Mouse (Mus musculus): ENCODE measurements around the gene Dtnbp1. TPM values are rescaled to one million over a fixed set of nuclear protein-coding genes. Genes with fewer than 3 reads are reported as not detected.

Gene Dtnbp1
- polyA plus RNA-seq, 1 experiment, result 97.8 TPM

- Histone ChIP-seq H3K36me3 (ENCODE audit: control insufficient read depth, insufficient read depth) (peaks cover 11% of the 10 kb centered on the region), H3K4me3 (ENCODE audit: insufficient read depth, poor library complexity, severe bottlenecking) (no peak overlapping the region), H3K79me3 (ENCODE audit: low read depth) (no peaks in the 10 kb centered on the region), H3ac (ENCODE audit: control insufficient read depth, insufficient read length, low read depth) (no peak overlapping the region), H3K27me3 (ENCODE audit: control insufficient read depth, insufficient read depth, insufficient read length) (no peaks in the 10 kb centered on the region), H3K79me2 (ENCODE audit: control insufficient read depth, insufficient read depth) (no peaks in the 10 kb centered on the region)
- TF ChIP-seq MAX (IDR thresholded peaks at IDR 0.05), result no peak
- no peak for TF ChIP-seq FOSL1 (IDR thresholded peaks at IDR 0.05; ENCODE audit: insufficient read depth, low read length, poor library complexity, severe bottlenecking)
- peak; percentile 43 for TF ChIP-seq MYOD1 (IDR thresholded peaks at IDR 0.05; ENCODE audit: control insufficient read depth, insufficient read length, low read depth)
These were observed 99.6 kb downstream of the Dtnbp1 start for GRCm38 (mm10) chr13:44902299-44902698.

DNA sequence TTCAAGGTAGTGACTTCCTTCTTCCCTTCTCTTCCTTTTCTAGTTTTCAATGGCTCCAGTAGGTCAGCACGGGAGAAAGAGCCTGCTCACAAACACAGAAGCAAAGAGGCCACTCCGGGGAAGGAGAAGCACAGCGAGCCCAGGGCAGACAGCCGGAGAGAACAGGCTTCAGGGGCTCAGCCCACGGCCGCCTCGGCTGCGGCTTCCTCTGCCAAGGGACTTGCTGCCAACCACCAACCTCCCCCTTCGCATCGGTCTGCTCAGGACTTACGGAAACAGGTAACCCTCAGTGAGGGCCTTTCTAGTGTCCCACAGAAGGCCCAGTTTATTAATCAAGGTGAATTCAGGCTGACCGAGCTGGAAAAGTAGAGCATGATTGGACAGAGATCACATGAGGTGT is 105.7 kb downstream of the Dtnbp1 start:
- Histone ChIP-seq H3K79me3 (ENCODE audit: low read depth) (no peaks in the 10 kb centered on the region), H3K79me2 (ENCODE audit: control insufficient read depth, insufficient read depth) (no peaks in the 10 kb centered on the region), H3K4me3 (ENCODE audit: insufficient read depth, poor library complexity, severe bottlenecking) (no peak overlapping the region), H3ac (ENCODE audit: control insufficient read depth, insufficient read length, low read depth) (no peak overlapping the region), H3K36me3 (ENCODE audit: control insufficient read depth, insufficient read depth) (peaks cover 16% of the 10 kb centered on the region), H3K27me3 (ENCODE audit: control insufficient read depth, insufficient read depth, insufficient read length) (no peaks in the 10 kb centered on the region)
- TF ChIP-seq MAX (IDR thresholded peaks at IDR 0.05) (no peak), FOSL1 (IDR thresholded peaks at IDR 0.05; ENCODE audit: insufficient read depth, low read length, poor library complexity, severe bottlenecking) (no peak), CTCF (IDR thresholded peaks at IDR 0.05; ENCODE audit: control insufficient read depth, insufficient read depth, insufficient read length) (no peak), USF1 (IDR thresholded peaks at IDR 0.05; ENCODE audit: low read depth) (no peak), MYOG (IDR thresholded peaks at IDR 0.05; ENCODE audit: control insufficient read depth, extremely low read depth, insufficient read length) (no peak), MYOD1 (IDR thresholded peaks at IDR 0.05; ENCODE audit: control insufficient read depth, insufficient read length, low read depth) (no peak), CEBPB (IDR thresholded peaks at IDR 0.05; ENCODE audit: low read depth) (no peak)

GRCm38 (mm10) chr13:44891813-44892730 is 109.9 kb downstream of the Dtnbp1 start:
- H3K79me2 ChIP-seq (ENCODE audit: control insufficient read depth, insufficient read depth), result no peaks in the 10 kb centered on the region
- H3ac ChIP-seq (ENCODE audit: control insufficient read depth, insufficient read length, low read depth), result no peak overlapping the region
- no peak overlapping the region for H3K4me3 ChIP-seq (ENCODE audit: insufficient read depth, poor library complexity, severe bottlenecking)
- peaks cover 7% of the 10 kb centered on the region for H3K36me3 ChIP-seq (ENCODE audit: control insufficient read depth, insufficient read depth)
- no peaks in the 10 kb centered on the region for H3K79me3 ChIP-seq (ENCODE audit: low read depth)
- H3K27me3 ChIP-seq (ENCODE audit: control insufficient read depth, insufficient read depth, insufficient read length), result no peaks in the 10 kb centered on the region
- no peak for TF ChIP-seq MYOG (IDR thresholded peaks at IDR 0.05; ENCODE audit: control insufficient read depth, extremely low read depth, insufficient read length)
- TF ChIP-seq MYOD1 (IDR thresholded peaks at IDR 0.05; ENCODE audit: control insufficient read depth, insufficient read length, low read depth), result no peak
- no peak for TF ChIP-seq FOSL1 (IDR thresholded peaks at IDR 0.05; ENCODE audit: insufficient read depth, low read length, poor library complexity, severe bottlenecking)
- TF ChIP-seq MAX (IDR thresholded peaks at IDR 0.05), result no peak
- TF ChIP-seq USF1 (IDR thresholded peaks at IDR 0.05; ENCODE audit: low read depth), result no peak

- H3K79me2 ChIP-seq (ENCODE audit: control insufficient read depth, insufficient read depth), result no peaks in the 10 kb centered on the region
- H3K36me3 ChIP-seq (ENCODE audit: control insufficient read depth, insufficient read depth), result peaks cover 9% of the 10 kb centered on the region
- H3K79me3 ChIP-seq (ENCODE audit: low read depth), result no peaks in the 10 kb centered on the region
- H3K27me3 ChIP-seq (ENCODE audit: control insufficient read depth, insufficient read depth, insufficient read length), result no peaks in the 10 kb centered on the region
- no peak overlapping the region for H3ac ChIP-seq (ENCODE audit: control insufficient read depth, insufficient read length, low read depth)
- TF ChIP-seq USF1 (IDR thresholded peaks at IDR 0.05; ENCODE audit: low read depth), result no peak
- no peak for TF ChIP-seq MAX (IDR thresholded peaks at IDR 0.05)
- TF ChIP-seq CEBPB (IDR thresholded peaks at IDR 0.05; ENCODE audit: low read depth), result no peak
- no peak for TF ChIP-seq CTCF (IDR thresholded peaks at IDR 0.05; ENCODE audit: control insufficient read depth, insufficient read depth, insufficient read length)
- TF ChIP-seq MYOG (IDR thresholded peaks at IDR 0.05; ENCODE audit: control insufficient read depth, extremely low read depth, insufficient read length), result no peak
- no peak for TF ChIP-seq FOSL1 (IDR thresholded peaks at IDR 0.05; ENCODE audit: insufficient read depth, low read length, poor library complexity, severe bottlenecking)
- TF ChIP-seq MYOD1 (IDR thresholded peaks at IDR 0.05; ENCODE audit: control insufficient read depth, insufficient read length, low read depth), result no peak
- H3K4me3 ChIP-seq (ENCODE audit: insufficient read depth, poor library complexity, severe bottlenecking), result no peak overlapping the region
These were observed 111.3 kb downstream of the Dtnbp1 start for GRCm38 (mm10) chr13:44890612-44891011.

DNA sequence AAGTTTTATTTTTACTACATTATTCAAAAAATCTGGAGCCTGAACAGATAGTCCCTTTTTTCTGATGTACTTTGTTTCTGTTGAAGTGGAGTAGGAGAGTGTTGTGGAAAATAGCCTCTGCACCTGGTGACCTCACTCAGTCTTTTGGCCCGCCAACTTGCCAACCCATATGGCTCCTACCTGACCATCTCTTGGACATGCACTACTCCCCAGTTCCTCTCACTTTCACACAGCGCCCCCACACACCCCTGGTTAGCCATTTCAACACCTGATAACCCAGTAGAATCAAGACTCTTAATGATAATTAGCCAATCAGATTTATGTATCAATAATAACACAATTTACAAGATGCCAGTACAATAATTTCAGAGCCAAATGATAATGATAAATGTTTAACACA is 115.7 kb downstream of the Dtnbp1 start:
- Histone ChIP-seq H3K27me3 (ENCODE audit: control insufficient read depth, insufficient read depth, insufficient read length) (no peaks in the 10 kb centered on the region), H3ac (ENCODE audit: control insufficient read depth, insufficient read length, low read depth) (no peak overlapping the region), H3K79me3 (ENCODE audit: low read depth) (peaks cover 2% of the 10 kb centered on the region), H3K36me3 (ENCODE audit: control insufficient read depth, insufficient read depth) (peaks cover 6% of the 10 kb centered on the region), H3K4me3 (ENCODE audit: insufficient read depth, poor library complexity, severe bottlenecking) (no peak overlapping the region), H3K79me2 (ENCODE audit: control insufficient read depth, insufficient read depth) (no peaks in the 10 kb centered on the region)
- TF ChIP-seq MYOG (IDR thresholded peaks at IDR 0.05; ENCODE audit: control insufficient read depth, extremely low read depth, insufficient read length) (no peak), USF1 (IDR thresholded peaks at IDR 0.05; ENCODE audit: low read depth) (no peak), MYOD1 (IDR thresholded peaks at IDR 0.05; ENCODE audit: control insufficient read depth, insufficient read length, low read depth) (no peak), CEBPB (IDR thresholded peaks at IDR 0.05; ENCODE audit: low read depth) (no peak), FOSL1 (IDR thresholded peaks at IDR 0.05; ENCODE audit: insufficient read depth, low read length, poor library complexity, severe bottlenecking) (no peak), MAX (IDR thresholded peaks at IDR 0.05) (no peak), CTCF (IDR thresholded peaks at IDR 0.05; ENCODE audit: control insufficient read depth, insufficient read depth, insufficient read length) (no peak)

Measured in C2C12 (cell line).